Mouse (Mus musculus): ENCODE data around the gene Iqcj. TPM values are rescaled to one million over a fixed set of nuclear protein-coding genes. Genes with fewer than 3 reads are reported as not detected.

Iqcj gene
- polyA plus RNA-seq, 1 experiment from 2014 or later: not detected

DNA sequence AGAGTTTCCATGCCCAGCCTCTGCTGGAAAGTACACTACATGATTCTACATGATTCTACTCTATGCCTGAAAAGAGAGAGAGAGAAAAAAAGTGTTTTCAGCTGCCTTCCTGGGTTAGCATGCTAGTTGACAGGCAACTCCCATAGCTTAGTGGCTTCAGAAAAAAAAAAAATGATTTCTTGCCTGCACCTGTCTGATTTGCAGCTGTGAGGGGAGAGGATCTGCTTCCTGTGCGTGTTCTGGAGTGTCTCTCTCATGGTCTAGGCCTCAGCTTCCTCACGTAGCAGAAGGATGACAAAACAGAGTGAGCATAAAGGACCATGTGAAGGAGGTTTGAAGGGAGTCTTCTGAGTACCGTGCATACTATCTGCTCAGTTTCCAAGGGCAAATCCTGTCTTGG lies 39.9 kb downstream of the Iqcj start:
- Histone ChIP-seq H3K27ac (ENCODE audit: low read depth, low read length) (no peak overlapping the region), H3K27me3 (ENCODE audit: control insufficient read depth, insufficient read depth, low read length) (no peaks in the 10 kb centered on the region), H3K9me3 (replicated peaks; ENCODE audit: control insufficient read depth, low read length) (no peaks in the 10 kb centered on the region), H3K36me3 (ENCODE audit: control insufficient read depth, insufficient read depth, low read length) (no peaks in the 10 kb centered on the region), H3K9ac (ENCODE audit: low read depth, low read length) (no peak overlapping the region), H3K4me3 (ENCODE audit: low read depth, low read length) (no peak overlapping the region), H3K4me1 (ENCODE audit: control insufficient read depth, insufficient read depth, low read length) (no peaks in the 10 kb centered on the region), H3K4me2 (no peak overlapping the region)
- ATAC-seq (replicated peaks; ENCODE audit: insufficient number of reproducible peaks, low FRiP score, low TSS enrichment): no peak
- WGBS (ENCODE audit: insufficient replicate concordance): 74% methylated on average over 3 of the region's 3 CpGs

DNA sequence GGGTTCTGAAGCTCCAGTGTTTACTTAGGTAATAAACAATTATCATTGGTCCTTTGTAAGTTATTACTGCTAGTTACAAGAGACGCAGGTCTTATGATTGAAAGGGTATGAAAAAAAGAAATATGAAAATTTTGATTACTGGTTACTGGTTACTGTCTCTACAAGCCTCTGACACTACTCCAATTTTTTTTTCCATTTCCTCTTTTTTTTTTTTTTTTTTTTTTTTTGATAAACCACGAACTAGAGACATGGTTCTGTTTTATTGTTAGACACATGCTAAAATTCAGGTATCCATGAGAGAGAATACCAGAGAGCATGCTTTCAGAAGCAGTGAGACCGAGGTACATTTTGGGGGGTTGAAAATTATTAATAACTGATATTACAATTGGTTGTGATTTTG lies 43.8 kb downstream of the Iqcj start:
- Histone ChIP-seq H3K4me2 (no peak overlapping the region), H3K27me3 (ENCODE audit: control insufficient read depth, insufficient read depth, low read length) (no peaks in the 10 kb centered on the region), H3K4me3 (ENCODE audit: low read depth, low read length) (no peak overlapping the region), H3K9me3 (replicated peaks; ENCODE audit: control insufficient read depth, low read length) (no peaks in the 10 kb centered on the region), H3K36me3 (ENCODE audit: control insufficient read depth, insufficient read depth, low read length) (no peaks in the 10 kb centered on the region), H3K9ac (ENCODE audit: low read depth, low read length) (no peak overlapping the region), H3K27ac (ENCODE audit: low read depth, low read length) (no peak overlapping the region), H3K4me1 (ENCODE audit: control insufficient read depth, insufficient read depth, low read length) (no peaks in the 10 kb centered on the region)
- 76% methylated on average over 3 of the region's 3 CpGs for WGBS (ENCODE audit: insufficient replicate concordance)
- no peak for ATAC-seq (replicated peaks; ENCODE audit: insufficient number of reproducible peaks, low FRiP score, low TSS enrichment)

DNA sequence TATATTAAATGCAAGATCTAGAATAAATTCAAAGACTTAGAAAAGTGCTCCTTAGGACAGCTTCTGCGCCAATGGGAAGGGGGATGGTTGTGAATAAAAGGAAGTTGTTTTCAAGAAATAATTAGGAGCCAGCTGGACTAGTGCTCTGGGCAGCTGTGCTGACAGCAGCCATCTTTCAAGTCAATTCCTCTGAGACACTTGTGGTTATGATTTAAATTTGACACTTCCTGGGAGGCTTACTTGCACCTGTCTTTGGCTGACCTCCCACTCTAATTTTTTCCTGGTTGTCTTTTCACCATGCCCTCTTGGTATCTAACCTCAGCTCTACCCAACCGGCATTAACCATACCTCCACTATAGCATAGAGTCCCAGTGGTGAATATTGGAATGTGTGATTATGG lies 55.0 kb downstream of the Iqcj start:
- no peak overlapping the region for H3K27ac ChIP-seq (ENCODE audit: low read depth, low read length)
- no peaks in the 10 kb centered on the region for H3K4me1 ChIP-seq (ENCODE audit: control insufficient read depth, insufficient read depth, low read length)
- no peaks in the 10 kb centered on the region for H3K9me3 ChIP-seq (replicated peaks; ENCODE audit: control insufficient read depth, low read length)
- WGBS (ENCODE audit: insufficient replicate concordance): 77% methylated on average over 2 of the region's 2 CpGs
- no peak overlapping the region for H3K4me2 ChIP-seq
- no peaks in the 10 kb centered on the region for H3K27me3 ChIP-seq (ENCODE audit: control insufficient read depth, insufficient read depth, low read length)
- H3K36me3 ChIP-seq (ENCODE audit: control insufficient read depth, insufficient read depth, low read length): no peaks in the 10 kb centered on the region
- no peak overlapping the region for H3K4me3 ChIP-seq (ENCODE audit: low read depth, low read length)
- no peak for ATAC-seq (replicated peaks; ENCODE audit: insufficient number of reproducible peaks, low FRiP score, low TSS enrichment)
- no peak overlapping the region for H3K9ac ChIP-seq (ENCODE audit: low read depth, low read length)

DNA sequence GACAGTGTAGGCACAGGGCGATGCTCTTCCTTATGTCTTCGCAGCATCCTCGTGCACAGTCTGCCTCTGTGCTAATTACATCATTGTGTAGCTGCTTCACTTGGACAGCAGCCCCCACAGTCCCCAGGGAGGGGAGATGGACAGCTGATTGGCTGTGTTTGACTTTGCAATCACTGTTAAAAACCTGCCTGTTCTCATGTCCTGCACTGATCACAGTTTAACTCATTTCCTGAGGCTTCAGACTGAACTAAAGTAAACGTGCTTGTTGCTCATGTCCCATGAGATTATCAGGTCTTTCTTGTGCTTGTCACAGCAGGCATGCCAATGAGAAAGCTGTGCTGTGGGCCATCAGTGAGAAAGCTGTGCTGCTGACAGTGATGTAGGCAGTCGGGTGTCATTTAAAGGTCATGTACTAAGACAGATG lies 60.5 kb downstream of the Iqcj start:
- ATAC-seq (replicated peaks; ENCODE audit: insufficient number of reproducible peaks, low FRiP score, low TSS enrichment): no peak
- no peaks in the 10 kb centered on the region for H3K9me3 ChIP-seq (replicated peaks; ENCODE audit: control insufficient read depth, low read length)
- H3K27ac ChIP-seq (ENCODE audit: low read depth, low read length): no peak overlapping the region
- no peak overlapping the region for H3K4me3 ChIP-seq (ENCODE audit: low read depth, low read length)
- H3K4me2 ChIP-seq: no peak overlapping the region
- H3K9ac ChIP-seq (ENCODE audit: low read depth, low read length): no peak overlapping the region
- no peaks in the 10 kb centered on the region for H3K27me3 ChIP-seq (ENCODE audit: control insufficient read depth, insufficient read depth, low read length)
- H3K4me1 ChIP-seq (ENCODE audit: control insufficient read depth, insufficient read depth, low read length): peaks cover 3% of the 10 kb centered on the region; the same call in 1 of the 2 replicates
- WGBS (ENCODE audit: insufficient replicate concordance): 38% methylated on average over 5 of the region's 5 CpGs
- no peaks in the 10 kb centered on the region for H3K36me3 ChIP-seq (ENCODE audit: control insufficient read depth, insufficient read depth, low read length)

DNA sequence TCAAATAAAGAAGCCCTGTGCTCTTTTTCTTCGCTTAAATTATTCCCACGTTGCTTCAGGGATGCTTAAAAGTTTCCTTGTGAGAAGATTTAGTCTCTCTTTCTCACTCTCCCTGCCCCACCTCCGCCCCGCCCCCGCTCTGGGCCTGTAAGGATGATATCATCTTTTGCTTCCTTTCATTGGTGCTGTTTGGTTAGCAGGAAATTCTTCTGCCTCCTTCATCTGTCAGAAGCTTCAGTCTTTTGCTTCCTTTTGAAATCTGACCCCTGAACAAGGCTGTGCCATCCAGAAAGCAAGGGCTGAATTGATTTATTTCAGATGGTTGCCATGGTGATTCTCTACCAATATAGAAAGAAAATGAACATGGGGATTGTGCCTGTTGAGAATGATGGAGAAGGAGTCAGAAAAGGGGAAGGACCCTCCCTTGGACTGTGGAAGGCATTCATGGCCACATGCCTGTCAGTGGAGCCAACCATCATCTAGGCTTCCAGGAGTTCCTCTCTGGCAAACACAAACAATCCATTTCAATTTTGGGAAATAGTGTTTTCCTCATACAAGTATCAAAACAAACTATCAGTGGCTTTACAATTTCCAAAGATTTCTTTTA lies 62.5 kb downstream of the Iqcj start:
- Histone ChIP-seq H3K9me3 (replicated peaks; ENCODE audit: control insufficient read depth, low read length) (no peaks in the 10 kb centered on the region), H3K4me1 (ENCODE audit: control insufficient read depth, insufficient read depth, low read length) (peaks cover 3% of the 10 kb centered on the region; the same call in 1 of the 2 replicates), H3K4me3 (ENCODE audit: low read depth, low read length) (no peak overlapping the region), H3K4me2 (no peak overlapping the region), H3K36me3 (ENCODE audit: control insufficient read depth, insufficient read depth, low read length) (no peaks in the 10 kb centered on the region), H3K9ac (ENCODE audit: low read depth, low read length) (no peak overlapping the region), H3K27ac (ENCODE audit: low read depth, low read length) (no peak overlapping the region), H3K27me3 (ENCODE audit: control insufficient read depth, insufficient read depth, low read length) (no peaks in the 10 kb centered on the region)
- whole genome bisulfite sequencing (ENCODE audit: insufficient replicate concordance): 43% methylated on average over 5 of the region's 5 CpGs
- ATAC-seq (replicated peaks; ENCODE audit: insufficient number of reproducible peaks, low FRiP score, low TSS enrichment): no peak; the same call in 1 of the 2 replicates

DNA sequence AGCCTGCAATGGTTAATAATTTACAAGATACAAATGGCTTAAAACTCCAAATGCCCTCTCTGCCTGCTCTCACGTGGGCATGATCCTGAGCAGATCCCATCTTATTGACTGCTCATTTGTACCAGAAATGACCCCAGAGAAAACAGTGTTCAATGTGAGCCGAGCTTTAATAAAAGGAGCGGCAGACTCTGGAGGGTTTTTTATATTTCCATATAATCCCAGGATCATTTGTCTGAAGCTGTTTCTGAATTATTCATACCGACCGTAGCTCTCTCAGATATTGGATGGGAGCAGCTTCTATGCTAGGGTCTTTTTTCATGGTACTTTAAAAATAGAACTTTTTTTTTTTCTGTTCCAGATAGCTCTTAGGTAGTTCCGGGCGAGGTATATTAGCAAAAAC lies 67.7 kb downstream of the Iqcj start:
- H3K4me3 ChIP-seq (ENCODE audit: low read depth, low read length): no peak overlapping the region
- H3K36me3 ChIP-seq (ENCODE audit: control insufficient read depth, insufficient read depth, low read length): no peaks in the 10 kb centered on the region
- no peak overlapping the region for H3K4me2 ChIP-seq
- H3K27me3 ChIP-seq (ENCODE audit: control insufficient read depth, insufficient read depth, low read length): no peaks in the 10 kb centered on the region
- no peak for ATAC-seq (replicated peaks; ENCODE audit: insufficient number of reproducible peaks, low FRiP score, low TSS enrichment)
- no peaks in the 10 kb centered on the region for H3K4me1 ChIP-seq (ENCODE audit: control insufficient read depth, insufficient read depth, low read length)
- WGBS (ENCODE audit: insufficient replicate concordance): 67% methylated on average over 7 of the region's 7 CpGs
- no peaks in the 10 kb centered on the region for H3K9me3 ChIP-seq (replicated peaks; ENCODE audit: control insufficient read depth, low read length)
- H3K27ac ChIP-seq (ENCODE audit: low read depth, low read length): no peak overlapping the region
- no peak overlapping the region for H3K9ac ChIP-seq (ENCODE audit: low read depth, low read length)

DNA sequence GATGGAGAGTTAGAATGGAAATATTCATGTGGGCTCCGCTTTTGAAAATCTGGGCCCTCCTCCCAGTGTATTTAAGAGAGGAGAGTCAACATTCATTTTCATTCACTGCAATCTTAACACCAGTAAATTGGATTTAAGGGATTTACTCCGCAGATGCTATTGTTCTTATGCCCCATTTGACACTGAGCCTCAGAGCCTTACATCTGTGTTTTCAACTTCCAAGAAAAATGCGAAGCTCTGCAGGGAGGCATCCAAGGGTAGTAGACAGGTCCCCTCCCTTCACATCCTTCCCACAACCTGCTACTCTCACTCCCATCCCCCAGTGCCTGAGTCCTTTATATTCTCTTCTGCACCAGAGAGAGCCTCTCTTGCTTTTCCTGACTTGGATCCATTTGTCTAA lies 68.1 kb downstream of the Iqcj start:
- no peak overlapping the region for H3K27ac ChIP-seq (ENCODE audit: low read depth, low read length)
- no peak for ATAC-seq (replicated peaks; ENCODE audit: insufficient number of reproducible peaks, low FRiP score, low TSS enrichment)
- 36% methylated on average over 3 of the region's 3 CpGs for WGBS (ENCODE audit: insufficient replicate concordance)

DNA sequence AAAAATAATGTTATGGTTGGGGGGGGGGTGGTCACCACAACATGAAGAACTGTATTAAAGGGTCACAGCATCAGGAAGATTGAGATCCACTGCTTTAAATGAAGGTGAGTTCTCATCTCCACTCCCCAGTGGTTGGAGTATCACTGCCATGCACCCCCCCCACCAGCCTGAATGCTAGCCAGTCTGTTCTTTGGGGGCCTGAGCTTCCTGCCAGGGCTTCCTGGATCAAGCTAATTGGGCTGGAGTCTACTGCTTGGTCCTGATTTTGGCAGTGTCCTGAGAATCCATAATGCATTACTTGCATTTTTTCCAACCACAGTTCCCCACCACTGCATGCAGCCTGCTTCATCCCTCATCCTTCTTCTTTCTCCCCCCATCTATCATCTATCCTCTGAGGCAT lies 68.7 kb downstream of the Iqcj start:
- Histone ChIP-seq H3K4me3 (ENCODE audit: low read depth, low read length) (no peak overlapping the region), H3K9me3 (replicated peaks; ENCODE audit: control insufficient read depth, low read length) (no peaks in the 10 kb centered on the region), H3K4me1 (ENCODE audit: control insufficient read depth, insufficient read depth, low read length) (no peaks in the 10 kb centered on the region), H3K9ac (ENCODE audit: low read depth, low read length) (no peak overlapping the region), H3K27me3 (ENCODE audit: control insufficient read depth, insufficient read depth, low read length) (no peaks in the 10 kb centered on the region), H3K36me3 (ENCODE audit: control insufficient read depth, insufficient read depth, low read length) (no peaks in the 10 kb centered on the region), H3K27ac (ENCODE audit: low read depth, low read length) (no peak overlapping the region), H3K4me2 (no peak overlapping the region)
- ATAC-seq (replicated peaks; ENCODE audit: insufficient number of reproducible peaks, low FRiP score, low TSS enrichment): no peak

More for the DNA sequence above, 68.1 kb downstream of the Iqcj start:
- Histone ChIP-seq H3K4me3 (ENCODE audit: low read depth, low read length) (no peak overlapping the region), H3K9ac (ENCODE audit: low read depth, low read length) (no peak overlapping the region), H3K9me3 (replicated peaks; ENCODE audit: control insufficient read depth, low read length) (no peaks in the 10 kb centered on the region), H3K27me3 (ENCODE audit: control insufficient read depth, insufficient read depth, low read length) (no peaks in the 10 kb centered on the region), H3K36me3 (ENCODE audit: control insufficient read depth, insufficient read depth, low read length) (no peaks in the 10 kb centered on the region), H3K4me2 (no peak overlapping the region), H3K4me1 (ENCODE audit: control insufficient read depth, insufficient read depth, low read length) (no peaks in the 10 kb centered on the region)

DNA sequence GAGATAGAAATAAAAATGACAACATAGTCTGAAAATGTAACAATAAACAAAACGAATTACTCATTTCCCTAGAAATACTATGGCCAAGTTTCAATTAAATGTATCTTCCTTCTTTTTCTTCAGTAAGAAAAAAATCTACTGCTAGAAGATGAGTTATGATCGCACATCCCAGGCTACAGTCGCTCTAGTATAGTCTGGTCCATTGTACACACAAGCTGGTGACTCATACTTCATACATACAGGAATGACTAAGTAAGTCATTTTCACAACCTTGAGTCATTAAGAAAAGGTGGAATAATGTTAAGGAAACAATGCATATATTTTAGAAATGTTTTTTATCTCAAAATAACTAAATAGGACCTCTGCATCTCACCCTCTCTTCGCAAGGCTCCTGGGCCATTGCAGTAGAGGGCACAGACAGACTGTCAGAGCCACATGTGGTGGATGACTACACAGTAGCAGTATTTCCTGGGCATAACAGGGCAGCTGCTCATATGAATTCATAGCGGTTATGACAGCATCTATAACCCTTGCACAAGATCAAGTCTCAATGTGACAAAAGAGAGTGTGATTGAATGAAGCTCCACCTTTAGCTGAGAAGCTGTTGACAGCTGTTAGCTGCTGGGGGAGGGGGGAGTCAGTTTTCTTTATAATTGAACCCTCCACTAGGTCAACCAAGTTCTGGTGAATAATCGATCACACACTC lies 70.1 kb downstream of the Iqcj start:
- 76% methylated on average over 6 of the region's 6 CpGs for WGBS (ENCODE audit: insufficient replicate concordance)
- Histone ChIP-seq H3K27me3 (ENCODE audit: control insufficient read depth, insufficient read depth, low read length) (no peaks in the 10 kb centered on the region), H3K9ac (ENCODE audit: low read depth, low read length) (no peak overlapping the region), H3K36me3 (ENCODE audit: control insufficient read depth, insufficient read depth, low read length) (no peaks in the 10 kb centered on the region), H3K4me3 (ENCODE audit: low read depth, low read length) (no peak overlapping the region), H3K4me1 (ENCODE audit: control insufficient read depth, insufficient read depth, low read length) (no peaks in the 10 kb centered on the region), H3K27ac (ENCODE audit: low read depth, low read length) (no peak overlapping the region), H3K4me2 (no peak overlapping the region), H3K9me3 (replicated peaks; ENCODE audit: control insufficient read depth, low read length) (no peaks in the 10 kb centered on the region)
- no peak for ATAC-seq (replicated peaks; ENCODE audit: insufficient number of reproducible peaks, low FRiP score, low TSS enrichment)

Data from heart, embryonic 11.5 days (tissue).